Mouse (Mus musculus) mature B cell (primary cell): Measurements from ENCODE around the gene Idua.

Source experiments
- in situ Hi-C: fragments of 300-500 bp; cut with MboI; formaldehyde crosslinking; loops from 2 replicates; pipeline ENCODE4 v1.14.3; 2019

The Idua gene

DNA sequence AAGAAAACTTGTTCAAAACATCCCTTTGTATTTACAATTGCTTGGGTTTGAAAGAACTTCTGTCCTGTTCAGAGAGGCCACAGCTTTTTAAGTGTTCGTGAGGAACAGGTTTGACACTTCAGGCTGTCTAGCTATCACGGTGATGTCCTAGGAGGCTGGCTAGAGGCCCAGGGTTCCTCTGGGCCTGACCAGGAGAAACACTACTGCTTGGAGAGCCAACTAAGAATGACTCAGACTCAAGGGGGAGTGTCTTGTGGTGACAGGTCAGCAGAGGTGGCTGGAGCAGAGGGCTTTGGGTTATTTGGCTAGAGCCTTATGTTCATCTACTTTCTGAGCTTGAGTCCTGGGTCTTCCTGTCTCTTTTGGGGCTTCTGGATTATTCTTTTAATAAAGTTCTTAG lies 63.9 kb downstream of the Idua start:
- in situ Hi-C loops, result no loop called here

DNA sequence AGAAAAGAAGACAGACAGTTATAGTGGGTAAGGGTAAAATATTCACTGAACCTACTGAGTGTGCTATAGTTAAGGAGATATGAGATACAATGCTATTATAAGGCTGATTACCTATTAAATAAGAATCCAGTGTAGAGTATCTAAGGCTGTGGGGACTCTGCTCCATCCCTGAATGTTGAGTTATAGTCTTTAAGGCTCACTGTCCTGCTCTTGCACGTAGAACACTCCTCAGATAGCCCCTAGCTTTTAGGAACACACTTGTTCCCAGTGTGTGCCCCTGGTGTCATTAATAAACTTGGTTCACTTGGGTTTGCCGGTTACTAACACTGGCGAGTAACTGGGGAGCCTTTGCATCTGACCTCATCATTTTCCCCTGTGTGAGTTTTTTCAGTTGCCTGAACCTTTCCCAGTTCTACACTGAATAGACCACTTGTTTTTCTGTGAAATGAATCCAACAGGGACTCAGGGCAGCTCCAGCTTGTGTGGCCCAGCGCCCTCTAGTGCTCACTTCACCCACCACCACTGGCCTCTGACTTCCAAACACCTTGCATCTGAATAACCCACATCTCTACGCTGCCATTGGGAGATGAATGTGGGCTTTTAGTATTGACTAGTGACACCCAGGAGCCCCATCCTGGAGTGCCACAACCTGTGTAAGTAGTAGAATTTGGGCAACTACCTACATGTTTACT lies 66.6 kb downstream of the Idua start:
- in situ Hi-C loops, result no loop called here

DNA sequence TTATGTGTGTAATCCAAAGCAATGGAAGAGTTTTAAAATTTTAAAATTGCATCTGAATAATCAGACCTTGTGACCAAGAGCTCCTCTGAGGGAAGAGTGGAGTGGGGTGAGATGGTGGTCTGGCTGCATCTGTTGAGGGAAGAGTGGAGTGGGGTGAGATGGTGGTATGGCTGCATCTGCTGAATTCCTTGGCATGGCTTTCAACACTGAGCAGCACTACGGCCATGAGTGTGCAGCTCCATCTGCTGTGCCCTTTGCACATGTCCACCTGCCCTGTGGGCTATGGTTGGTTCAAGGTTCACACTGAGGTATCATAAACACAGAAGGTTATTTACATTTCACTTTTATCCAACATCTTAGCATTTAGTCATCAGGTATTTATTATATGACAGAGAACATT lies 67.3 kb downstream of the Idua start:
- in situ Hi-C loops, result no loop called here
